Mouse (Mus musculus): Measurements from ENCODE around the gene Slc48a1. TPM values are rescaled to one million over a fixed set of nuclear protein-coding genes. Genes with fewer than 3 reads are reported as not detected.
A peak's percentile ranks its signal among the peaks of the same experiment; 100 is the strongest.

Gene Slc48a1
- polyA plus RNA-seq, 1 experiment from 2014 or later, result 36.5 TPM

GRCm38 (mm10) chr15:97781961-97782748 is 3.8 kb downstream of the Slc48a1 start:
- peak overlapping the region; percentile 25 for H3K4me3 ChIP-seq (replicated peaks; ENCODE audit: low read length)
- H3K36me3 ChIP-seq (ENCODE audit: control insufficient read depth, insufficient read depth, low read length), result no peaks in the 10 kb centered on the region
- WGBS, result 7% methylated on average over 24 of the region's 24 CpGs
- peaks cover 24% of the 10 kb centered on the region; the same call in 1 of the 2 replicates for H3K4me1 ChIP-seq (ENCODE audit: control insufficient read depth, insufficient read depth, low read length)
- H3K4me2 ChIP-seq (ENCODE audit: low read depth, low read length), result peak overlapping the region; percentile 54
- no peaks in the 10 kb centered on the region for H3K9me3 ChIP-seq (replicated peaks; ENCODE audit: control insufficient read depth, low read length)
- H3K27ac ChIP-seq (ENCODE audit: low read length), result peak overlapping the region; percentile 80
- H3K27me3 ChIP-seq (ENCODE audit: control insufficient read depth, insufficient read depth, low read length), result no peaks in the 10 kb centered on the region
- ATAC-seq (ENCODE audit: insufficient read depth, low FRiP score), result no peak
- peak overlapping the region; percentile 43 for H3K9ac ChIP-seq (ENCODE audit: low read length)

- no peaks in the 10 kb centered on the region for H3K9me3 ChIP-seq (replicated peaks; ENCODE audit: control insufficient read depth, low read length)
- ATAC-seq (ENCODE audit: insufficient read depth, low FRiP score), result no peak
- H3K4me1 ChIP-seq (ENCODE audit: control insufficient read depth, insufficient read depth, low read length), result peaks cover 25% of the 10 kb centered on the region; the same call in 1 of the 2 replicates
- WGBS, result 7% methylated on average over 9 of the region's 9 CpGs
- H3K9ac ChIP-seq (ENCODE audit: low read length), result peak overlapping the region; percentile 43
- H3K4me2 ChIP-seq (ENCODE audit: low read depth, low read length), result peak overlapping the region; percentile 54
- peak overlapping the region; percentile 25 for H3K4me3 ChIP-seq (replicated peaks; ENCODE audit: low read length)
- peak overlapping the region; percentile 80 for H3K27ac ChIP-seq (ENCODE audit: low read length)
- no peaks in the 10 kb centered on the region for H3K27me3 ChIP-seq (ENCODE audit: control insufficient read depth, insufficient read depth, low read length)
- H3K36me3 ChIP-seq (ENCODE audit: control insufficient read depth, insufficient read depth, low read length), result no peaks in the 10 kb centered on the region
These were observed 4.4 kb downstream of the Slc48a1 start for GRCm38 (mm10) chr15:97782749-97783105.

- peak overlapping the region; percentile 95 for H3K9ac ChIP-seq (ENCODE audit: low read length)
- H3K27me3 ChIP-seq (ENCODE audit: control insufficient read depth, insufficient read depth, low read length), result no peaks in the 10 kb centered on the region
- WGBS, result 3% methylated on average over 38 of the region's 39 CpGs
- no peaks in the 10 kb centered on the region for H3K9me3 ChIP-seq (replicated peaks; ENCODE audit: control insufficient read depth, low read length)
- peak overlapping the region; percentile 77 for H3K4me3 ChIP-seq (replicated peaks; ENCODE audit: low read length)
- ATAC-seq (ENCODE audit: insufficient read depth, low FRiP score), result peak; percentile 85
- no peaks in the 10 kb centered on the region for H3K36me3 ChIP-seq (ENCODE audit: control insufficient read depth, insufficient read depth, low read length)
- no peak overlapping the region for H3K27ac ChIP-seq (ENCODE audit: low read length)
- H3K4me2 ChIP-seq (ENCODE audit: low read depth, low read length), result peak overlapping the region; percentile 90
- peaks cover 37% of the 10 kb centered on the region for H3K4me1 ChIP-seq (ENCODE audit: control insufficient read depth, insufficient read depth, low read length)
These were observed 5.8 kb downstream of the Slc48a1 start for GRCm38 (mm10) chr15:97784092-97784559.

- ATAC-seq (ENCODE audit: insufficient read depth, low FRiP score), result peak; percentile 63
- Histone ChIP-seq H3K4me1 (ENCODE audit: control insufficient read depth, insufficient read depth, low read length) (peaks cover 38% of the 10 kb centered on the region), H3K36me3 (ENCODE audit: control insufficient read depth, insufficient read depth, low read length) (no peaks in the 10 kb centered on the region), H3K27me3 (ENCODE audit: control insufficient read depth, insufficient read depth, low read length) (no peaks in the 10 kb centered on the region), H3K27ac (ENCODE audit: low read length) (no peak overlapping the region), H3K4me3 (replicated peaks; ENCODE audit: low read length) (peak overlapping the region; percentile 77), H3K9me3 (replicated peaks; ENCODE audit: control insufficient read depth, low read length) (no peaks in the 10 kb centered on the region), H3K9ac (ENCODE audit: low read length) (peak overlapping the region; percentile 95), H3K4me2 (ENCODE audit: low read depth, low read length) (peak overlapping the region; percentile 90)
- WGBS, result 5% methylated on average over 45 of the region's 45 CpGs
These were observed 6.3 kb downstream of the Slc48a1 start for GRCm38 (mm10) chr15:97784561-97785161.

GRCm38 (mm10) chr15:97785731-97786411 is 7.6 kb downstream of the Slc48a1 start:
- Histone ChIP-seq H3K9me3 (replicated peaks; ENCODE audit: control insufficient read depth, low read length) (no peaks in the 10 kb centered on the region), H3K4me2 (ENCODE audit: low read depth, low read length) (no peak overlapping the region), H3K27me3 (ENCODE audit: control insufficient read depth, insufficient read depth, low read length) (no peaks in the 10 kb centered on the region), H3K4me3 (replicated peaks; ENCODE audit: low read length) (no peak overlapping the region), H3K27ac (ENCODE audit: low read length) (no peak overlapping the region), H3K36me3 (ENCODE audit: control insufficient read depth, insufficient read depth, low read length) (no peaks in the 10 kb centered on the region), H3K9ac (ENCODE audit: low read length) (no peak overlapping the region; the same call in 1 of the 2 replicates), H3K4me1 (ENCODE audit: control insufficient read depth, insufficient read depth, low read length) (peaks cover 33% of the 10 kb centered on the region)
- WGBS, result 77% methylated on average over 9 of the region's 9 CpGs
- ATAC-seq (ENCODE audit: insufficient read depth, low FRiP score), result 0 out of 2 replicates have a peak, but pooled peaks have one; percentile 2

GRCm38 (mm10) chr15:97786412-97787112 is 8.2 kb downstream of the Slc48a1 start:
- WGBS, result 59% methylated on average over 10 of the region's 10 CpGs
- Histone ChIP-seq H3K27ac (ENCODE audit: low read length) (no peak overlapping the region), H3K9ac (ENCODE audit: low read length) (no peak overlapping the region), H3K4me3 (replicated peaks; ENCODE audit: low read length) (no peak overlapping the region), H3K4me2 (ENCODE audit: low read depth, low read length) (no peak overlapping the region), H3K9me3 (replicated peaks; ENCODE audit: control insufficient read depth, low read length) (no peaks in the 10 kb centered on the region), H3K36me3 (ENCODE audit: control insufficient read depth, insufficient read depth, low read length) (no peaks in the 10 kb centered on the region), H3K4me1 (ENCODE audit: control insufficient read depth, insufficient read depth, low read length) (peaks cover 33% of the 10 kb centered on the region), H3K27me3 (ENCODE audit: control insufficient read depth, insufficient read depth, low read length) (no peaks in the 10 kb centered on the region)
- no peak for ATAC-seq (ENCODE audit: insufficient read depth, low FRiP score)

- H3K4me2 ChIP-seq (ENCODE audit: low read depth, low read length), result no peak overlapping the region
- H3K9ac ChIP-seq (ENCODE audit: low read length), result no peak overlapping the region
- H3K9me3 ChIP-seq (replicated peaks; ENCODE audit: control insufficient read depth, low read length), result no peaks in the 10 kb centered on the region
- peaks cover 29% of the 10 kb centered on the region for H3K4me1 ChIP-seq (ENCODE audit: control insufficient read depth, insufficient read depth, low read length)
- ATAC-seq (ENCODE audit: insufficient read depth, low FRiP score), result no peak
- H3K4me3 ChIP-seq (replicated peaks; ENCODE audit: low read length), result no peak overlapping the region
- H3K27me3 ChIP-seq (ENCODE audit: control insufficient read depth, insufficient read depth, low read length), result no peaks in the 10 kb centered on the region
- no peak overlapping the region for H3K27ac ChIP-seq (ENCODE audit: low read length)
- no peaks in the 10 kb centered on the region for H3K36me3 ChIP-seq (ENCODE audit: control insufficient read depth, insufficient read depth, low read length)
- WGBS, result 74% methylated on average over 7 of the region's 7 CpGs
These were observed 9.0 kb downstream of the Slc48a1 start for GRCm38 (mm10) chr15:97787148-97787798.

GRCm38 (mm10) chr15:97787799-97788667 is 9.7 kb downstream of the Slc48a1 start:
- Histone ChIP-seq H3K9me3 (replicated peaks; ENCODE audit: control insufficient read depth, low read length) (no peaks in the 10 kb centered on the region), H3K4me1 (ENCODE audit: control insufficient read depth, insufficient read depth, low read length) (peaks cover 22% of the 10 kb centered on the region), H3K36me3 (ENCODE audit: control insufficient read depth, insufficient read depth, low read length) (no peaks in the 10 kb centered on the region), H3K4me2 (ENCODE audit: low read depth, low read length) (no peak overlapping the region), H3K4me3 (replicated peaks; ENCODE audit: low read length) (no peak overlapping the region), H3K9ac (ENCODE audit: low read length) (no peak overlapping the region), H3K27ac (ENCODE audit: low read length) (no peak overlapping the region), H3K27me3 (ENCODE audit: control insufficient read depth, insufficient read depth, low read length) (no peaks in the 10 kb centered on the region)
- ATAC-seq (ENCODE audit: insufficient read depth, low FRiP score), result no peak
- 65% methylated on average over 19 of the region's 19 CpGs for WGBS

Data from stomach, embryonic 16.5 days (tissue).